8 mouse cellular contexts compared by ENCODE assay signal in the genomic region with DNA sequence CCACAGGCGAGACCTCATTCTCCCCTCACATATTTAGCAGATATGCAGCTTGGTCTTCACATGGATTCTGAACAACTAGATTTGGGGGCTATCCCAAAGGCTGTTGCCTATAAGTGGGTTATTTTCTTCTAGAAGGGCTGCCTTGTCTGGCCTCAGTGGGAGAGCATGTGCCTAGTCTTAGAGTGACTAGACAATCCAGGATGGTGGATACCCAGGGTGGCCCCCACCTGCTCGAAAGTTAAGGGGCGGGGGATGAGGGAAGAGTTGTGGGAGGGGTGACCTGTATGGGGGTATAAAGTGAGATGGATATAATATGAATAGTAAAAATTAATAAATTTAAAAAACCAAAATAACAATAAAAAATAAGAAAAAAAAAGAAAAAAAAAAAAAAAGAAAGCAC. TPM values are rescaled to one million over a fixed set of nuclear protein-coding genes. Genes with fewer than 3 reads are reported as not detected.
"Had no signal": no experiment of that assay in that cellular context is flagged by ENCODE, and none has a peak within 500 bp of the region (broad histone marks: within the 10 kb centered on the region; RNA-seq: fewer than 3 reads in every experiment).

No protein-coding gene starts in this region.

RNA-seq across cellular contexts. Expression of a gene that starts 23.6 kb away (rescaled TPM):
- polyA plus RNA-seq: neural tube, embryonic 13.5 days; neural tube, embryonic 14.5 days; neural tube, embryonic 15.5 days; small intestine, adult 2 months; stomach, embryonic 14.5 days; stomach, postnatal 0 days; testis, adult 2 months; thymus, postnatal 0 days had no signal
